Mouse (Mus musculus) fibroblast of lung, adult 2 months (primary cell): ENCODE measurements around the gene Cdc37.
A peak's percentile ranks its signal among the peaks of the same experiment; 100 is the strongest.
"Not testable (repeated sequence)": the region's sequence is repeated elsewhere in the genome, so short reads cannot be mapped to it uniquely, and the experiment has no call there.

Source experiments
- DNase-seq: peaks from one replicate; pipeline ENCODE4 v3.0.0-alpha.2; 2011; ENCODE audit warnings: low read depth

Cdc37 gene

DNA sequence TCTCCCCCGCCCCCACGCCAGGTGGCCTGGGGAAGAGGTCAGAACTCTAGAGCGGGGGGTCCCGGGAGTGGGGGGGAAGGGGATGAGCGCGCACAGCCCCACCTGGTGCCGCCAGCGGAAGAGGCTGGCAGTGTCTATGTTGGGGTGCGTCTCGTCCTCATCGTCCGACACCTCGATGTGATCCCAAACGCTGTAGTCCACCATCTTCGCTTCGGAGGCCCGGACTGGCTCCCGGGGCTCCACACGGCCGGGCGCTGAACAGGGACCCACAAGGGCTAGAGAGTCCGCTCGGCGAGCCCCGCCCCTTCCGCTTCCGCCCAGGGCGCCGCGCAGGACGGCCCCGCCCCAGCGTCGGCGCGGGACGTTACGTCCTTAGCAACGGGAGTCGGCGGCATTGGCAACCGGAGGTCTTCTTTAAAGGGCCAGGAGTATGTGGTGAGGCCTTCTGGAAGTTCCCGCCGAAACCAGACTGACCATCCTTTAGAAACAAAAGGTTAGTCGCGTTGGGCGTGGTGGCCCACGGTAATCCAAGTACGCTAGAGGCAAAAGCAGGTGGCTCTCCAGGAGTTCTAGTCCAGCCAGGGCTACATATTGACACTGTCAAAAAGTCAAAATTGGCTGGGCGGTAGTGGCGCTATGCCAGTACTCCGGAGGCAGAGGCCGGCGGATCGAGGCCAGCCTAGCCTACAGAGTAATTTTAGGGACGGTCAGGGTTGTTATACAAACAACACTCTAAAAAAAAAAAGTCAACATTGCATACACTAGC is at the start of gene Cdc37:
TSS of gene Cdc37 (minus strand) at position 329 of the 766 bp plus-strand sequence.
- DNase-seq = peak; percentile 69

DNA sequence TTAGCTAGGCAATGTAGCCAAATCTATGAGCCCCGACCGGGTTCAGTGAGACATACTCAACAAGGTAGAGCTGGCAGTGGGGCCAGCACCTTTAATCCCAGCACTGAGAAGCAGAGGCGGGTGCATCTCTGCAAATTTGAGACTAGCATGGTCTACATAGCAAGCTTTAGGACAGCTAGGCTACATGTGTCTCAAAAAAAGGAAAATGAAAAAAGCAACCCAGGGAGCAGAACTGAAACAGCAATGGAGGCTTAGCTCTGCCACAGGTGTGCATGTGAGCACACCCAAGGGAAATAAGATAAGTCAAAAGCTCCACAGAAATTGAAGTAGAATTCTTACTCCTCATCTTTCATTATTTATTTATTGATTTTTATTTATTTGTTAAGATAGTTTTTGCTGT is 49.2 kb upstream of the Cdc37 start:
- DNase-seq = no peak

DNA sequence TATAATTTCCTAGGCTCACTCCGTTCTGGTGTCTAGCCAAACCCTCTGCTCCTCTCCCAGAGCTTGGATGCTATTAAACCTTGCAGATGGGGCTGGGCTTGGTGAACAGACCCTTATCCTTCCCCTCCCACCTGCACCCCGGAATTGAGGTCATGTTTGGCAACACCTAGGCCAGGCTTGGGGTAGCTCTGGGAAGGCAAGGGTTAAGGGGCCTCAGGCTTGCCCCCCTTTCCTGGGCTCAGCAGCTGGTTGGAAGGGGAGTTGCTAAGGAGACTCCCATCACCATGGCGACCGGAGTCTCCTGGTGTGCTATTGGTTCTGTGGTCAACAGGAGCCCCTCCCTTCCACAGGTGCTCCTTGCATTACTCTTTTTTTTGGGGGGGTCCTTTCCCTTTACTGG is 48.2 kb upstream of the Cdc37 start:
- no peak for DNase-seq

DNA sequence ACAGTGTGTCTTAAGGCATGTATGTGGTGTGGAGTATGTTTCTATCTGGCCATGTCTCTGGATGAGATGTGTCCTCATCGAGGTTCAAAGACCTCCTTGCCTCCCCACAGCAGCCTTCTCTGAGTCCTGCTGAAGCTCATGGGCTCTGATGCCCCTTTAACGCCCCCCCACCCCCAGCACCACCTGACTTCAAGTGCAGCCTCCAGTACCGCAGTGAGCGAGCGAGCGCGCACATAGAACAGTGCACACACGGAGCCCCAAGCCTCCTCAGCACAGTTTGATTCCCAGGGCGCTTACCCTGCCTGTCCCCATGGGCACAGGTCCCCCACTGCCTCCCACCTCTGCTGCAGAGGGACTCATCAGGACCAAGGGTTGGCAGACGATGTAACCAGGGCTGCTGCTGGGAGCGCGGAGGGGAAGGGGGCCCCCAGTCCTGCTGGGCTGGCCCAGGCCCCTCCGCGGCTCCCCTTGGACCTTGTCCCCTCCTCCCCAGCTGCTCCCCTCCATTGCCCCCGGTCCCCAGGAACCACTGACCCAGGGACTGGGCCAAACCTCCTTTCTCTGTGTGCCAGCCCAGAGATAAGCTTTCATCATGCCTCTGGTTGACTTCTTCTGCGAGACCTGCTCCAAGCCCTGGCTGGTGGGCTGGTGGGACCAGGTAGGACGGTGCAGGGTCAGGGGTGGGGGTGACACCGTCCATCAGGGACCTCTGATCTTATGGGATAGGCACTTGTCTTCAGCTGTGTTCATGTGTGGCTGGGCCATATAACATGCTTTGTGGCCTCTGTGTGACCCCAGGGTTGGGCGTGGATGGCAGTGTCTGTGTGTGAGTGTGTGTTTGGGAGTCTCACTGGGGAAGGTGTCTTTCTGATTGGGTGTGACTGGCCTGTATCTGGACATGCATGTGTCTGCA is 47.0 kb upstream of the Cdc37 start:
- no peak for DNase-seq

DNA sequence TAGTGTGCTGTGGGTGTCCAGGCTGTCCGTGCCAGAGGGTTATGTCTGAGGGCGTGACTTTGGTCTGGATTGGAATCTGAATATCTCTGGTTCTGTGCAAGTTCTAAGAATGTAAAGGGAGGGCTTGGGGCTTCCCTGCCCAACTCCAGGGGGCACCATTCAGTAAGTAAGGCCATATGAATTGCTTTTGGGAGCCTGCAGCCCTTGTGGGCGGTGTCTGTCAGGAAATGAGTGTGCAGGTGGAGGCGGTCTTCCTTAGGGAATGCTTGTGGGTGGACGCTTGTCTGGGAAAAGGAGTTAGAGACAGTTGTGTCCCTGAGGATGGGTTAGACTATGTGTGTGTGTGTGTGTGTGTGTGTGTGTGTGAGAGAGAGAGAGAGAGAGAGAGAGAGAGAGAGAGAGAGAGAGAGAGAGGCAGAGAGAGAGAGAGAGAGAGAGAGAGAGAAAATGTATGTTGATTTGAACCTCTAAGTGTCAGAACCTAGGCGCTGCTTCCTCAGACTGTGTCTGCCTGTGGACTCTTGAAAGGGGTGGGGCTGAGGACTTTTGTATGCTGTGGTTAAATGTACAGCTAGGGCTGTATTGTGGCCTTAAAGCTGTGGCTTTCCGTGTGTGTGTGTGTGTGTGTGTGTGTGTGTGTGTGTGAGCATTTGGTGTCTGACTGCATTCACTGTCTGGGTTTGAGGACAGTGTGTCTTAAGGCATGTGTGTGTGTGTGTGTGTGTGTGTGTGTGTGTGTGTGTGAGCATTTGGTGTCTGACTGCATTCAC is 46.1 kb upstream of the Cdc37 start:
- not testable (repeated sequence) for DNase-seq

DNA sequence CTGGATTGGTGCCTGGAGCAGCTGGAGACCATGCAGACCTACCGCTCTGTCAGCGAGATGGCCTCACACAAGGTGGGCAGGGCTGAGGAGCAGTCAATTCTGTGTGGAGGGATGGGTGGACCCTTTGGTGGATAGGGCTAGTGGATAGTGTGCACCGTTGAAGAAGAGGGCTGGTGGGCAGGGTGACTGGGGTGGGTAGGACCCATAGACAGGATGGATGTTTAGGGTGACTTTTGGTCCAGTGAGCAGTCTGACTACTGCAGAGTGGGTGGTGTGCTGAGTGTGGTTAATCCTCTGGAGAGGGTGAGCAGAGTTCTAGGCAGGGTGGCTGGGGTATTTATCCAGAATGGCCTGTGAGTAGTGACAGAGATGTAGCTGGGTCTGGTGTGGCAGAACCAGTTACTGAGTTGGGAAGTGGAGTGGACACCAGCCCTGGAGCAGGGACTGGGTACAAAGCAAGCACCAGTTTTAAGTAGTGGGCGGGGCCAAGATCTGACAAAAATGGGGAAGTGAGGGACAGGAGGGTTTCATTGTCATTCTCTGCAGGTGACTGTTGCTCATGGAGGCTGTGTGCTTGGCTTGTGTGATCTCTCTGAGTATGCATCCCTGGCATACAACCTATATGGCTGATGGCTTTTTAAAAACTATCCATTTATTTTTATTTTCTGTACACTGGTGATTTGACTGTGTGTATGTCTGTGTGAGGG is 45.2 kb upstream of the Cdc37 start:
- no peak for DNase-seq

DNA sequence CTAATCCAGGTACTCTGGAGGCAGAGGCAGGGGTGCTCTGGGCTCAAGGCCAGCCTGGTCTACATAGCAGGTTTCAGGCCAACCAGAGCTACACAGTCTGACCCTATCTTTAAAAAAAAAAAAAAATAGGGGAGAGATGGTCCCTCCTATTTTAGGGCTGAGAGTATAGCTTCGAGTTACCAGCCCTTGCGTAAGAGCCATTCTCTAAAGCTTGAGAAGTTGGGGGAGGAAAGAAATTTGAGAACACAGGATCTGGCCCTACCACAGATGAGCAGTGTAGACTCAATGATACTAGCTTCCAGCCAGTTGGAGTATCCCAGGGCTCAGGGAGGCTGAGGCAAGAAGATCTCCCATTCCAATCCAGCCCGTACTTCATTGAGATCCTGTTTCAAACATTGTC is 44.0 kb upstream of the Cdc37 start:
- DNase-seq = no peak

DNA sequence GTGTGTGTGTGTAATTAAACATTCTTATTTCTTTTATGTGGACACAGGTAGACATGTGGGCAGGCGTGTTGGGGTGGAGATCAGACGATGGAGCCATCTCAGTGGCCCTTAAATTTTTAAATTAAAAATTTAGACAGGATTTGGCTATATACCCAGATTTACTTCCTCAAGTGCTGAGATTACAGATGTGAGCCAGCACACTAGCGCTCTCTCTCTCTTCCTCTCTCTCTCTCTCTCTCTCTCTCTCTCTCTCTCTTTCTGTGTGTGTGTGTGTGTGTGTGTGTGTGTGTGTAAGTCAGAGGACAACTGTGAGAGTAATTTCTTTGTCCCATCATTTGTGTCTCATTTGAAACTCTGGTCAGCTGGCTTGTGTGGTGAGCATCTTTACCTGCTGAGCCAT is 40.9 kb upstream of the Cdc37 start:
- no peak for DNase-seq

DNA sequence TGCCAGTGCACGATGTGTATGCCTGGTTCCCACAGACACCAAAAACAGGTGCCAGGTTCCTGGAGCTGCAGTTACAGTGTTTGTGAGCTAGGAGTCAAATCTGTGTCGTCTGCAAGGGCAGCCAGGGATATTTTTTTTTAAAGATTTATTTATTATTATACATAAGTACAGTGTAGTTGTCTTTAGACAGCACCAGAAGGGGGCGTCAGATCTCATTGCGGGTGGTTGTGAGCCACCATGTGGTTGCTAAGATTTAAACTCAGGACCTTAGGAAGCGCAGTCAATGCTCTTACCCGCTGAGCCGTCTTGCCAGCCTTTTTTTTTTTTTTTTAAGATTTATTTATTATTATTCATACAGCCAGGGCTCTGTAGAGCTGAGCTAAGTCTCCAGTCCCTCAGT is 40.1 kb upstream of the Cdc37 start:
- no peak for DNase-seq

DNA sequence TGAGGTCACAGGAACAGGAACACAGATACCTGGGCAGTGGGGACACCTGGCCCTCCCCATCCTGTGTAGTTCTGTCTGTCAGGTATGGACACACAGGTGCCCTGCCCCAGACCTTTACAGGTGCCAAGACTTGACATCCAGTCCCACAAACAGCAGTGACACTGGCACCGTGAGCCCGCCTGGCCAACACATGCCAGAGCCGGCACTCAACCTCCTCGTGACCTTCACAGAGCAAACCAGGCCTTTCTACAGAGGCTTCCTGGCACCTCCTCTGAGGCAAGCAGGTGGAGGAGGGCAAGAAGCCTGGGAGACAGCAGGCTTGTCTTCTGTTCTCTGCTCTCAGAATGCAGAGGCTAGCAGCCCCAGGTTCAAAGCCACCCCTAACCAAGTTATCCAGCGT is 35.7 kb upstream of the Cdc37 start:
- no peak for DNase-seq

DNA sequence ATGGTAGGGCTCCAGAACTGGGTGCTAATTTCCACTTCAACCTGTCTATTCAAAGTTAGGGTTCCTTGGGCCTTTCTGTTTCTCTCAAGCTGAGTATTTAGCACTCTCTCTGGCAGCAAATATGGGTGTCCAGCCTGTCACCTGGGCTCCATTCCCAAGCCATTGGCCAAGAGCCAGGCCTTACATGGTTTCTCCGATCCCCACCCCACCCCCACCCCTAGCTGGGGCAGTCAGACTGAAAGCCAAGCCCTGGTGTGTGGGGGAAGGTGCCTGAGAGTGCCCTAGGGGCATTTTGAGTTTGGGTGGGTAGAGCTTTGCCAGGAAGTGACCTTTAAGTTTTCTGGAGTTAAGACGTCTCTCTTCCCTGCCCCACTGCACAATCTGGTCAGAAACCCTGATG is 35.0 kb upstream of the Cdc37 start:
- no peak for DNase-seq

DNA sequence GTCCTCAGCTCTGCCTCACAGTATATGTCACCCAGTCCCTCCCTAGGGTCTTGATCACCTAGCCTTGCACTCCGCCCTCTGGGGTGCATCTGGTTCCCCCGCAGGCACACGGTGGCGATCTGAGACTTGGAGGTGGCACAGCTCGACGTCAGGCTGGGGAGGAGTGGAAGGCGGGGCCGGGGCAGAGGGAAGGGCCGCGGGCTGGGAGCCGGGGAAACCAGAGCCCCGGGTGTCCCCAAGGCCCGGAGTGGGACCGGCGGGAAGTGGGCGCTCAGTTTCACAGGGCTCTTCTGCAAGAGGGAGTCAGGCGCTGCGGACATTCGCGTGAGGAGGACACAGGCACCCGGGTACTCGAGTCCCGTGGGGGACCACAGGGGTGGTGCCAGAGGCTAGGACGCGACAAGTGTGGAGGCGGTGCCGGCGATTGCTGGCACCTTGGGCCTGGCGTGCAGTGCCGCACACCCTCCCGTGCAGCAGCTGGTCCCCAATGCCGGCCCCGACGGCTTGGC is 34.2 kb upstream of the Cdc37 start:
- DNase-seq = no peak

DNA sequence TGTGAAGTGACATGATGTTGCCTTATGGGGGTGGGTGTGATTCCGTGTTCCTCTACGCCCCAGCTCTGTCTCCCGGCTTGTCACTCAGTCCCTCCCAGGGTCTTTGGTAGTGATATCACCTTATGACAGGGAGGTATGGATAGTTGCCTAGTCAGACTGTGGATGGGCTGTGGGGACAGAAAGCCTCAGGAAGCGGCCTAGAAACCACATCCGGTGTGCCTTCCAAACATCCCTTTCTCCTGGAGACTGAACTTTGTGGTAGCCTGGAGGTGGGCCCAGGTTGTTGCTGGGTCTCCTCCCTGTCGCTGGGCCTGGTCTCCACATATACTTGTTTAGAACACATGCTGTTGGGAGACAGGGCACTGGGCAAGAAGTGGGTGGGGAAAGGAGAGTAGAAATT is 33.6 kb upstream of the Cdc37 start:
- no peak for DNase-seq

DNA sequence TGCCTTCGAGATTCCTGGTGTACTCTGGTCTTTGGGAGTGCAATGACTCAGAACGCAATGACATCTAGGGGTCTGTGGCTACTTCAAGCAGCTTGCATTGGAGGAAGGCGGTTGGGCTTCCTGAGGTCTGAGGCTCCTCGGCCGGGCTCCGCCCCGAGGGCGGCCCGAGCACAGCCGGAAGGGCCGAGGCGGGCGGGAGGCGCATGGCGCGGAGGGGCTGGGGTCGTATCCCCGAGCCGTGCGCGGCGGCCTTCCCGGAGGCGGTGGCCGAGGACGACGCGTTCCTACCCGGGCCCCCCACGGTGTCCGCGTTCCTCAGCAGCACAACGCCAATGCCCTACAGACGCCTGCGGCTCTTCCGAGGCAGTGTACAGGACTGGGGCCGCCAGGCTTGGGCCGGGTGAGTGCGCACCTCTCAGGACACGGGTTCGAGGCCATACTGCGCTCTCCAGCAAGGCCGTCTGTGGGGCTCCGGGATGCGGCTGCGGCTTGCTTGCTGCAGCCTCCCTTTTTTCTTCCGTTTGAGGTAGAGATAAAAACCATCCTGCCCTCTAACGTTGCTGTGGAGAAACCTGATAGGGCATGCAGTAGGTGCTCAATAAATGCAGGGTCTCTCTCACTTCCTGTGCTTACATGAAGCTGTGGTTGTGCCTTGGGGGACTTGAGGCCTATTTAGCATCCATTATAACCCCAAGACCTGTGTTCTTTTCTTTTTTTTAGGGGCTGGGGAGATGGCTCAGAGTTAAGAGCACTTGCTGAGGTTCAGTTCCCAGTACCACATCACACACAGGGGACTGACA is 31.8 kb upstream of the Cdc37 start:
- no peak for DNase-seq

DNA sequence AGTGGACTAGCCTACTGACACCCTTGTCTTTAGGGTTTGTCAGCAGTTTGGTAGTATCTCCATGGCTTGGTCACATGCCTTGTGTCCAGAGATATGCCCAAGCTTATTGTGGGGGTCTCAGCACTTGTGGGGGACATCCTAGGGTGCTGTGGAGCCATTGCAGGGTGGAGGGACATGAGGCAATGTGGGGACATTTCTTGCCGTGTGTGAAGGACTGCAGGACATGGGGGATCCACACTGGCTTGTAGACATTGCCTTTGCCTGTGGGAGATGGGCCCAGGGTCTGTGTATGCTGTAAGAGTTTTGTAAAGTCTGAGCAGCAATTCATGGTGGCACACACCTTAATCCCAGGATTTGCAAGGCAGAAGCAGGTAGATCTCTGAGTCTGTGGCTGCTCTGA is 31.1 kb upstream of the Cdc37 start:
- no peak for DNase-seq

DNA sequence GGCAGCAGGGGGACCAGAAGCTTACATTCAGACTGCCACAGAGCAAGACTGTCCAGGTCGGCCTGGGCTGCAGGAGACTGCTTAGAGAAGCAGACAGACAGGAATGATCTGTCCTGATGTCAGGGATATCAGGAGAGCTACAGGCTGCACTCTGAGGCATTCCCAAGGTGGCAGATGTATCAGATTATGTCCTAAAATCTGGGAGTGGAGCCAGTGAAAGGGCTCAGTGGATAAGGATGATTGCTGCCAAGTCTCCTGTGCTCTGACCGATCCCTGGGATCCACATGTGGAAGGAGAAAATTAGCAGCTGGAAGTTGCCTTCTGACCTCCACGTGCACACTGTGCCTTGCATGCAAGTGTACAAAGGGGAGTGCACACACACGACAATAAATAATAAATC is 30.6 kb upstream of the Cdc37 start:
- DNase-seq = no peak

DNA sequence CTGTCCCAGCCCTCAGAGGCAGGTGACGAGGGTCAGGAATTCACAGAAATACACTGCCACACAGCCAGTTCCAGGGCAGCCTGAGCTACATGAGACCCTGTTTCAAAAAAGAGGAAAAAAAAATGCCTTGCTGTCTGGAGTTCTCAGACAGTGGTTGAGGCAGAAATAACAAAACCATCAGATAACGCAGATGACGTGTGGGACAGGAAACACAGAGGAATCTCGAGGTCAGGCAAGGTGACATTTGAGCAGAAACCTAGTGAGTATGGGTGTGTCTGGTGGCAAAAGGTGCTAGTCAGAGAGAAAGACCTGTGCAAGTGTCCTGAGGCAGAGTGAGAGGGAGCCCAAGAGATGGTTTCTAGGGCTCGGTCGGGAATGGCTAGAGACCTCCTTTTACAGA is 22.6 kb upstream of the Cdc37 start:
- no peak for DNase-seq

DNA sequence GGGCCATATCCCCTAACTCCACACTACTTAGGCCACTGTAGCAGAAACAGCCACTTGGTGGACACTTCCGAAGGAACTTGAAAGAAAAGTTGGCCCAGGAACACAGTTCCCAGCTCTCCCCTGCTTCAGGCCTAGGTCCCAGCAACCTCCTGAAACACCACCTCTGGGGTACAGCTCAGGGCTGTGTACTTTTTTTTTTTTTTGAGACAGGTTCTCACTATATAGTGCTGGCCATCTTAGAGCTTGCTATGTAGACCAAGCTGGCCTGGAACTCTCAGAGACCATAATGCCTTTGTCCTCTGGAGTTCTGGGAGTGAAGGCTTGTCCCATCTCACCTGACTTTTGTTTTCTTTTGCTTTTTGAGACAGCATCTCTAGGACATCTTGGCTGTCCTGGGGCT is 19.4 kb upstream of the Cdc37 start:
- no peak for DNase-seq

DNA sequence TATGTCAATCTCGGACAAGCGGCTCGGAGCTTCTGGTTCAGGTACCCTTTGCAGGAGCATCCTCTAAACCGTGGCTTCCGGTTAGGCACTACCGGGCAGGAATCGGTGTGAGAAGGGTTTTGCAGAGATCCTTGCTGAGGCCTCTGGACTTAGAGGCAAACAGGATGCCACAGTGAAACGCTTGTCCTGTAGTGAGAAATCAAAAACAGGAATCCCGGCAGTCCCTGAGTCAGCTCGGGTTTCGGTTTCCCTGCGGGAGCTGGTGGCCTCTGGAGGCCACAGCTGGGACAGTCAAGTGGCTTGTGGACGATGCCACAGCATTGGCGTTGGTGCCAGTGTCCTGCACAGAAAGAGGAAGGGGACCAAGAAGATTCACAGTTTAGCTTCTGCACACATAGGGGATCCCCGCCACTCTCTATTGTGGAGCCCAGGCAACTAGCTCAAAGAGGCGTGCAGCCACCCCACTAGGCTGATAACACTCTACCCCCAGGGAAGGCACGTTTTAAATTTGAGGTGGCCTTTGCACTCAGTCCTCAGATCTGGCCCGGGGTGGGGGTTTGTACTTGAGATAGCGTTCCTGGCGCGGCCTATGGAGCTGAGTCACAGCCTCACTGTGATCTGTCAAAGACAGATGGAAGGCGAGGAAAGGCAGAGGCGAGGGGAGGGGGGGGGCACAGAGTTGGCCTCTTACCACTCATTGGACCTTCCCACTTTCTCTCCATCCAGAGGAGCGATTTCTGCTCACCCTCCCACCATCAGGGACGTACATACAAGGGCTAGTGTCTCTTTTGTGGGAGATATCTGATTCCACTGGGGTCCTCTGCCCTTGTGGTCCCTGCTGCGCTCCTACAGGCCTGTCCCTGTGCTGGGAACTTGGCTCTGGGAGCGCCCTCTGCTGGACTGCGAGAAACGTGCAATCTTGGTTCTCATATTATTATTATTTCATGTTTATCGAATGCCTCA is 18.7 kb upstream of the Cdc37 start:
- DNase-seq = peak; percentile 72
